Mouse (Mus musculus) neural tube, embryonic 15.5 days (tissue): ENCODE measurements around the gene Pex5. TPM values are rescaled to one million over a fixed set of nuclear protein-coding genes. Genes with fewer than 3 reads are reported as not detected.
"Not testable (repeated sequence)": the region's sequence is repeated elsewhere in the genome, so short reads cannot be mapped to it uniquely, and the experiment has no call there.

Experiments
- ATAC-seq: fragments of 200-750 bp; cut with Nextera tagmentation; 2 replicates; pipeline ENCODE4 v1.8.0; 2017; ENCODE audit warnings: mild to moderate bottlenecking, moderate TSS enrichment, moderate library complexity; ENCODE audit not compliant: low FRiP score
- H3K27ac ChIP-seq: fragments of 300-500 bp; sonication (generic); replicated peaks from 2 replicates; pipeline ENCODE4 v1.5.1; 2015; ENCODE audit warnings: mild to moderate bottlenecking, inconsistent platforms
- H3K27me3 ChIP-seq: fragments of 300-500 bp; sonication (generic); replicated peaks from 2 replicates; pipeline ENCODE4 v1.6.1; 2015; ENCODE audit warnings: inconsistent platforms
- H3K36me3 ChIP-seq: fragments of 300-500 bp; sonication (generic); 2 replicates; pipeline ENCODE4 v1.6.1; 2015; ENCODE audit warnings: inconsistent platforms
- H3K4me1 ChIP-seq: fragments of 300-500 bp; sonication (generic); 2 replicates; pipeline ENCODE4 v1.6.1; 2015; ENCODE audit warnings: inconsistent platforms
- H3K4me2 ChIP-seq: fragments of 300-500 bp; sonication (generic); 2 replicates; pipeline ENCODE4 v1.6.1; 2015; ENCODE audit warnings: inconsistent platforms, mild to moderate bottlenecking, moderate library complexity
- H3K4me3 ChIP-seq: fragments of 300-500 bp; sonication (generic); replicated peaks from 2 replicates; pipeline ENCODE4 v1.5.1; 2015; ENCODE audit warnings: mild to moderate bottlenecking, inconsistent platforms
- H3K9ac ChIP-seq: fragments of 300-500 bp; sonication (generic); replicated peaks from 2 replicates; pipeline ENCODE4 v1.6.1; 2015; ENCODE audit warnings: mild to moderate bottlenecking, inconsistent platforms
- H3K9me3 ChIP-seq: fragments of 300-500 bp; sonication (generic); replicated peaks from 2 replicates; pipeline ENCODE4 v1.6.1; 2016; ENCODE audit warnings: inconsistent platforms
- WGBS: fragments of 180-500 bp; shearing (Covaris S2); methylation state at CpG from one replicate; pipeline ENCODE4 v1.1.7; 2015; ENCODE audit warnings: mixed read lengths; 5-methylcytosine and 5-hydroxymethylcytosine counted together
- polyA plus RNA-seq: library from polyadenylated mRNA; unstranded; fragments of >200 nt; fragmentation: Nextera tagmentation; extraction: Ambion mirVana; gene quantifications from 2 replicates; pipeline ENCODE4 v1.2.1, GENCODE M21; 2015

The Pex5 gene
- polyA plus RNA-seq, 1 experiment from 2014 or later, result 62.4 TPM

GRCm38 (mm10) chr6:124426604-124427003, 11.7 kb upstream of the Pex5 start:
- 77% methylated on average over 3 of the region's 3 CpGs for WGBS
- H3K9me3 ChIP-seq, result no peaks in the 10 kb centered on the region
- H3K36me3 ChIP-seq, result peaks cover 8% of the 10 kb centered on the region
- H3K9ac ChIP-seq, result no peak overlapping the region
- no peak overlapping the region for H3K4me2 ChIP-seq
- no peaks in the 10 kb centered on the region for H3K27me3 ChIP-seq
- H3K27ac ChIP-seq, result no peak overlapping the region
- ATAC-seq, result no peak
- H3K4me3 ChIP-seq, result no peak overlapping the region
- peaks cover 16% of the 10 kb centered on the region for H3K4me1 ChIP-seq

- Histone ChIP-seq H3K4me1 (peaks cover 10% of the 10 kb centered on the region; the same call in 1 of the 2 replicates), H3K4me3 (no peak overlapping the region), H3K4me2 (no peak overlapping the region), H3K27me3 (no peaks in the 10 kb centered on the region), H3K9me3 (no peaks in the 10 kb centered on the region), H3K36me3 (no peaks in the 10 kb centered on the region; the same call in 1 of the 2 replicates), H3K27ac (no peak overlapping the region), H3K9ac (no peak overlapping the region)
- WGBS, result 78% methylated on average over 6 of the region's 6 CpGs
- ATAC-seq, result no peak
These were observed 10.7 kb upstream of the Pex5 start for GRCm38 (mm10) chr6:124425523-124425922.

- not testable (repeated sequence) for H3K27ac ChIP-seq, H3K4me1 ChIP-seq, ATAC-seq, H3K9ac ChIP-seq, H3K4me3 ChIP-seq, H3K27me3 ChIP-seq, H3K9me3 ChIP-seq, H3K4me2 ChIP-seq, H3K36me3 ChIP-seq
- 63% methylated on average over 7 of the region's 7 CpGs for WGBS
These were observed 10.2 kb upstream of the Pex5 start for GRCm38 (mm10) chr6:124425042-124425441.

- H3K36me3 ChIP-seq, result no peaks in the 10 kb centered on the region
- H3K9ac ChIP-seq, result no peak overlapping the region
- no peaks in the 10 kb centered on the region for H3K9me3 ChIP-seq
- H3K27me3 ChIP-seq, result no peaks in the 10 kb centered on the region
- WGBS, result 42% methylated on average over 1 of the region's 1 CpGs
- no peak overlapping the region for H3K27ac ChIP-seq
- ATAC-seq, result no peak
- no peak overlapping the region for H3K4me2 ChIP-seq
- H3K4me3 ChIP-seq, result no peak overlapping the region
- H3K4me1 ChIP-seq, result peaks cover 10% of the 10 kb centered on the region; the same call in 1 of the 2 replicates
These were observed 9.2 kb upstream of the Pex5 start for GRCm38 (mm10) chr6:124424068-124424498.

- Histone ChIP-seq H3K4me2 (no peak overlapping the region), H3K9me3 (no peaks in the 10 kb centered on the region), H3K36me3 (no peaks in the 10 kb centered on the region), H3K27ac (no peak overlapping the region), H3K4me1 (peaks cover 8% of the 10 kb centered on the region; the same call in 1 of the 2 replicates), H3K9ac (no peak overlapping the region), H3K4me3 (no peak overlapping the region), H3K27me3 (no peaks in the 10 kb centered on the region)
- 91% methylated on average over 3 of the region's 3 CpGs for WGBS
- ATAC-seq, result no peak
These were observed 3.8 kb upstream of the Pex5 start for GRCm38 (mm10) chr6:124418686-124419085.

GRCm38 (mm10) chr6:124415347-124416088, 651 bp upstream of the Pex5 start:
- peak; percentile 63 for ATAC-seq
- Histone ChIP-seq H3K36me3 (peaks cover 12% of the 10 kb centered on the region), H3K27ac (peak overlapping the region; percentile 85), H3K9ac (peak overlapping the region; percentile 54), H3K4me2 (peak overlapping the region; percentile 68), H3K4me3 (peak overlapping the region; percentile 66), H3K27me3 (no peaks in the 10 kb centered on the region), H3K4me1 (peaks cover 17% of the 10 kb centered on the region), H3K9me3 (no peaks in the 10 kb centered on the region)
- WGBS, result 5% methylated on average over 21 of the region's 21 CpGs

GRCm38 (mm10) chr6:124414150-124414926, 529 bp downstream of the Pex5 start:
- H3K9me3 ChIP-seq, result no peaks in the 10 kb centered on the region
- H3K4me1 ChIP-seq, result peaks cover 17% of the 10 kb centered on the region
- 2% methylated on average over 42 of the region's 45 CpGs for WGBS
- no peaks in the 10 kb centered on the region for H3K27me3 ChIP-seq
- peak overlapping the region; percentile 66 for H3K4me3 ChIP-seq
- H3K36me3 ChIP-seq, result peaks cover 15% of the 10 kb centered on the region
- peak overlapping the region; percentile 75 for H3K27ac ChIP-seq
- H3K4me2 ChIP-seq, result peak overlapping the region; percentile 68
- ATAC-seq, result peak; percentile 71
- H3K9ac ChIP-seq, result peak overlapping the region; percentile 65

- peak overlapping the region; percentile 65 for H3K9ac ChIP-seq
- peaks cover 17% of the 10 kb centered on the region for H3K4me1 ChIP-seq
- peak overlapping the region; percentile 75 for H3K27ac ChIP-seq
- H3K4me2 ChIP-seq, result peak overlapping the region; percentile 68
- 73% methylated on average over 3 of the region's 3 CpGs for WGBS
- no peaks in the 10 kb centered on the region for H3K27me3 ChIP-seq
- H3K4me3 ChIP-seq, result peak overlapping the region; percentile 66
- no peaks in the 10 kb centered on the region for H3K9me3 ChIP-seq
- ATAC-seq, result no peak
- H3K36me3 ChIP-seq, result peaks cover 15% of the 10 kb centered on the region
These were observed 1.1 kb downstream of the Pex5 start for GRCm38 (mm10) chr6:124413770-124414149.

GRCm38 (mm10) chr6:124408355-124408754, 6.5 kb downstream of the Pex5 start:
- H3K36me3 ChIP-seq, result peaks cover 54% of the 10 kb centered on the region
- WGBS, result 91% methylated on average over 5 of the region's 5 CpGs

GRCm38 (mm10) chr6:124407180-124407579, 7.7 kb downstream of the Pex5 start:
- Histone ChIP-seq H3K36me3 (peaks cover 66% of the 10 kb centered on the region), H3K9me3 (no peaks in the 10 kb centered on the region), H3K27ac (no peak overlapping the region), H3K4me2 (no peak overlapping the region), H3K27me3 (no peaks in the 10 kb centered on the region), H3K9ac (no peak overlapping the region), H3K4me1 (no peaks in the 10 kb centered on the region), H3K4me3 (no peak overlapping the region)
- no peak for ATAC-seq

More at GRCm38 (mm10) chr6:124408355-124408754, 6.5 kb downstream of the Pex5 start:
- no peak overlapping the region for H3K4me2 ChIP-seq
- no peak for ATAC-seq
- no peak overlapping the region for H3K4me3 ChIP-seq
- H3K9ac ChIP-seq, result no peak overlapping the region
- peaks cover 6% of the 10 kb centered on the region for H3K4me1 ChIP-seq
- H3K27me3 ChIP-seq, result no peaks in the 10 kb centered on the region
- no peak overlapping the region for H3K27ac ChIP-seq
- H3K9me3 ChIP-seq, result no peaks in the 10 kb centered on the region

GRCm38 (mm10) chr6:124406326-124406725, 8.5 kb downstream of the Pex5 start:
- Histone ChIP-seq H3K4me1 (no peaks in the 10 kb centered on the region), H3K9me3 (no peaks in the 10 kb centered on the region), H3K27ac (no peak overlapping the region), H3K4me3 (no peak overlapping the region), H3K4me2 (no peak overlapping the region), H3K36me3 (peaks cover 68% of the 10 kb centered on the region), H3K27me3 (no peaks in the 10 kb centered on the region), H3K9ac (no peak overlapping the region)
- no peak for ATAC-seq
- WGBS, result 95% methylated on average over 10 of the region's 10 CpGs

- WGBS, result 97% methylated on average over 6 of the region's 6 CpGs
- Histone ChIP-seq H3K9me3 (no peaks in the 10 kb centered on the region), H3K27ac (no peak overlapping the region), H3K4me3 (no peak overlapping the region), H3K9ac (no peak overlapping the region), H3K36me3 (peaks cover 86% of the 10 kb centered on the region), H3K4me2 (no peak overlapping the region), H3K4me1 (no peaks in the 10 kb centered on the region), H3K27me3 (no peaks in the 10 kb centered on the region)
- no peak for ATAC-seq
These were observed 15.1 kb downstream of the Pex5 start for GRCm38 (mm10) chr6:124399738-124400137.
